Mouse (Mus musculus) cerebellum, adult (tissue): ENCODE results near the gene Kdelr3.

ENCODE experiments used
- ATAC-seq: cut with Nextera tagmentation; 2 replicates; pipeline ENCODE4 v1.9.2; 2017; ENCODE audit warnings: mild to moderate bottlenecking, moderate library complexity, mixed read lengths; ENCODE audit not compliant: insufficient number of reproducible peaks, low FRiP score, low TSS enrichment

Gene Kdelr3

GRCm38 (mm10) chr15:79516171-79517096, at the start of gene Kdelr3:
TSS of gene Kdelr3 (plus strand) at chr15:79516411.
- no peak for ATAC-seq

- peak; percentile 72; the same call in 1 of the 2 replicates for ATAC-seq
Measured at GRCm38 (mm10) chr15:79466601-79467286, 49.5 kb upstream of the Kdelr3 start.

GRCm38 (mm10) chr15:79469577-79469976, 46.6 kb upstream of the Kdelr3 start:
- no peak for ATAC-seq

GRCm38 (mm10) chr15:79470583-79470982, 45.6 kb upstream of the Kdelr3 start:
- no peak for ATAC-seq

- ATAC-seq: no peak
Measured at GRCm38 (mm10) chr15:79471095-79471494, 45.1 kb upstream of the Kdelr3 start.

GRCm38 (mm10) chr15:79473042-79473441, 43.2 kb upstream of the Kdelr3 start:
- no peak for ATAC-seq

GRCm38 (mm10) chr15:79473638-79474355, 42.4 kb upstream of the Kdelr3 start:
- no peak for ATAC-seq

- no peak for ATAC-seq
Measured at GRCm38 (mm10) chr15:79477227-79477626, 39.0 kb upstream of the Kdelr3 start.

- ATAC-seq: no peak
Measured at GRCm38 (mm10) chr15:79481181-79481688, 35.0 kb upstream of the Kdelr3 start.

- ATAC-seq: no peak
Measured at GRCm38 (mm10) chr15:79489463-79489862, 26.7 kb upstream of the Kdelr3 start.

- no peak for ATAC-seq
Measured at GRCm38 (mm10) chr15:79493527-79493926, 22.7 kb upstream of the Kdelr3 start.

GRCm38 (mm10) chr15:79500110-79500509, 16.1 kb upstream of the Kdelr3 start:
- ATAC-seq: no peak

- no peak for ATAC-seq
Measured at GRCm38 (mm10) chr15:79502891-79503341, 13.3 kb upstream of the Kdelr3 start.

GRCm38 (mm10) chr15:79503438-79503837, 12.8 kb upstream of the Kdelr3 start:
- no peak for ATAC-seq

- no peak for ATAC-seq
Measured at GRCm38 (mm10) chr15:79504707-79505452, 11.3 kb upstream of the Kdelr3 start, which contains the start of gene Kcnj4. TSS of gene Kcnj4 (minus strand) at chr15:79505241.

GRCm38 (mm10) chr15:79505616-79506283, 10.5 kb upstream of the Kdelr3 start:
- ATAC-seq: no peak

- ATAC-seq: no peak
Measured at GRCm38 (mm10) chr15:79506460-79506859, 9.8 kb upstream of the Kdelr3 start.

- no peak for ATAC-seq
Measured at GRCm38 (mm10) chr15:79507055-79507828, 9.0 kb upstream of the Kdelr3 start.
